Mouse (Mus musculus) Patski (cell line): ENCODE results near the gene Tmem174. TPM values are rescaled to one million over a fixed set of nuclear protein-coding genes. Genes with fewer than 3 reads are reported as not detected.

Experiments
- ATAC-seq: fragments of 100-300 bp; one replicate; pipeline ENCODE4 v1.8.0; 2021
- CTCF ChIA-PET: fragments of 350-600 bp; sonication (Branson Sonifier 250); formaldehyde crosslinking; loops from one replicate; lab custom pipeline; 2022; ENCODE audit warnings: inconsistent platforms; lab: Charles Lee
- POLR2A ChIA-PET: fragments of 350-600 bp; sonication (Branson Sonifier 250); formaldehyde crosslinking; loops from one replicate; lab custom pipeline; 2022; ENCODE audit warnings: antibody characterized with exemption, inconsistent platforms; lab: Charles Lee
- DNase-seq: peaks from one replicate; pipeline ENCODE4 v3.0.0-alpha.2; 2011; ENCODE audit warnings: low read depth, low spot score
- H3K27me3 ChIP-seq: fragments of 371-371 bp; one replicate; pipeline ENCODE4 v1.5.1; 2021
- CTCF ChIP-seq: fragments of 100-300 bp; IDR thresholded peaks from one replicate; pipeline ENCODE4 v1.5.1; 2021
- in situ Hi-C: fragments of 300-500 bp; cut with MboI; formaldehyde crosslinking; loops from 3 replicates; pipeline ENCODE4 v1.11.1; 2018; ENCODE audit warnings: low pct_unique_long_range_greater_than_20kb, mixed read lengths
- polyA plus RNA-seq: library from polyadenylated mRNA; unstranded; gene quantifications from one replicate; pipeline ENCODE4 v1.2.3, GENCODE M21; 2021

Tmem174 gene
- polyA plus RNA-seq, 1 experiment from 2014 or later, result not detected

DNA sequence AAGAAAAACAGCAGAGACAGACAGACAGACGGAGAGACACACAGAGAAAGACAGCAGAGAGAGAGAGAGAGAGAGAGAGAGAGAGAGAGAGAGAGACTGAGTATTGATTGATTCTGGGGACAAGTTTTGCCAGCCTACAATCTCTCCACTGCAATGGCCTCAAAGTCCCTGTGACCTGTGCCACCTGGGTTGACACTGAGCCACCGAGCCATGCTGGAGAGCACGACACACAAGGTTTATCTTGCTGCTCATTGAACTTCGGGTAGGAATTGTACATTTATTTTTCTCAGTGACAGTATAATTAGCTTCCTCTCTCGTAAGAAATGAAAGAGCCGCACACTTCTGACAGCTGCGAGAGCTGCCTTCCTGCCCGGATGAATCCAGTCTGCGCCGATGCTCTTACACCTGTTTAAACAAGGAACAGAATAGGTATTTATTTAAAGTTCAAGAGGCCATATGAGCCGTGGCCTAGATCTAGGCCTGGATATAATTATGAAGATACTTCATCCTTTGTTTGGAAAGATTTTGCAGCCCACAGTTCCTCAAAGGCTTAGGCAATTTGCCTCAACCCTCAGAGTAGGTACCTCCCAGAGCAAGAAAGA lies 43.2 kb downstream of the Tmem174 start:
- TF ChIP-seq CTCF, result no peak
- no peak for DNase-seq
- ChIA-PET POLR2A (no interaction called here), CTCF (no interaction called here)
- no peak for ATAC-seq
- in situ Hi-C loops, result no loop called here
- H3K27me3 ChIP-seq, result no peaks in the 10 kb centered on the region

- ATAC-seq, result no peak
- TF ChIP-seq CTCF, result no peak
- ChIA-PET CTCF (no interaction called here), POLR2A (interaction anchor here (1.2 kb wide), 1 partner anchor 35 kb away, joined by 3 read pairs; no protein-coding TSS in a partner anchor)
- in situ Hi-C loops, result no loop called here
- no peak for DNase-seq
- H3K27me3 ChIP-seq, result no peaks in the 10 kb centered on the region
Observed at GRCm38 (mm10) chr13:98591406-98591805, 45.8 kb downstream of the Tmem174 start.

- POLR2A ChIA-PET, result interaction anchor here (1.2 kb wide), 1 partner anchor 35 kb away, joined by 3 read pairs; no protein-coding TSS in a partner anchor
- in situ Hi-C loops, result no loop called here
Observed at GRCm38 (mm10) chr13:98590693-98591389, 46.4 kb downstream of the Tmem174 start.

GRCm38 (mm10) chr13:98589572-98589971 lies 47.6 kb downstream of the Tmem174 start:
- no peak for DNase-seq
- in situ Hi-C loops, result no loop called here
- ChIA-PET CTCF (no interaction called here), POLR2A (interaction anchor here (1.0 kb wide), 1 partner anchor 8 kb away, joined by 3 read pairs; no protein-coding TSS in a partner anchor)
- H3K27me3 ChIP-seq, result no peaks in the 10 kb centered on the region
- no peak for TF ChIP-seq CTCF
- ATAC-seq, result no peak

More at GRCm38 (mm10) chr13:98590693-98591389, 46.4 kb downstream of the Tmem174 start:
- TF ChIP-seq CTCF, result no peak
- H3K27me3 ChIP-seq, result no peaks in the 10 kb centered on the region
- no peak for ATAC-seq
- no peak for DNase-seq
- CTCF ChIA-PET, result no interaction called here

- POLR2A ChIA-PET, result interaction anchor here (1.0 kb wide), 1 partner anchor 9 kb away, joined by 3 read pairs; no protein-coding TSS in a partner anchor
- ATAC-seq, result no peak
- peak; percentile 42 for TF ChIP-seq CTCF
- in situ Hi-C loops, result no loop called here
- CTCF ChIA-PET, result no interaction called here
- no peak for DNase-seq
- no peaks in the 10 kb centered on the region for H3K27me3 ChIP-seq
Observed at GRCm38 (mm10) chr13:98588951-98589501, 48.2 kb downstream of the Tmem174 start.

DNA sequence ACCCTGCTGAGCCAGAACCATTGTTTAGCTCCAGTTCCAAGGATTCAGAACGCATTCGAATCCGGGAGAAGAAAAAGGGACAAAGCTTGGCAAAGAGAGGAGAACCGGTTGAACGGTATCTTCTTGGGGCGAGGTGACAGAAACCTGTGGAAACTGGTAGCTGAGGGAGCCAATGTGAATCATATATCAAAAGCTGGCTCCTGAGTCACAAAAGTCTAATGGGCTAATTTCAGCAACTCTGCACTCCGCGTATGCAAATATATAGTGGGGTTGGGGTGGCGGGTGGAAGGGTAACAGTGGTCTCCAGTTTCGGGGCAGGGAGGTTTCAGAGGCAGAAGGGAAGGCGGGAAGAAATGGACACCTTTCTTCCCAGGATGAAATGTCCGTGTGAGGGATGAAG lies 48.7 kb downstream of the Tmem174 start:
- no peaks in the 10 kb centered on the region for H3K27me3 ChIP-seq
- in situ Hi-C loops, result no loop called here
- DNase-seq (no peak), ATAC-seq (no peak)
- no peak for TF ChIP-seq CTCF
- POLR2A ChIA-PET, result interaction anchor here (1.0 kb wide), 1 partner anchor 9 kb away, joined by 3 read pairs; no protein-coding TSS in a partner anchor
- CTCF ChIA-PET, result no interaction called here

- DNase-seq (no peak), ATAC-seq (no peak)
- POLR2A ChIA-PET, result interaction anchor here (1.2 kb wide), 1 partner anchor 51 kb away, joined by 4 read pairs; no protein-coding TSS in a partner anchor
- in situ Hi-C loops, result no loop called here
- CTCF ChIA-PET, result no interaction called here
- no peaks in the 10 kb centered on the region for H3K27me3 ChIP-seq
- TF ChIP-seq CTCF, result no peak
Observed at GRCm38 (mm10) chr13:98587639-98588038, 49.6 kb downstream of the Tmem174 start.

- no peak for ATAC-seq
- in situ Hi-C loops, result no loop called here
- DNase-seq, result no peak
- no peak for TF ChIP-seq CTCF
- ChIA-PET CTCF (interaction anchor here (1.0 to 2.0 kb wide), 3 partner anchors 9 to 16 kb away, joined by 3 to 5 read pairs (median 3); no protein-coding TSS in a partner anchor), POLR2A (interaction anchor here (0.8 to 1.2 kb wide), 2 partner anchors 10 to 50 kb away, joined by 3 to 4 read pairs; no protein-coding TSS in a partner anchor)
- no peaks in the 10 kb centered on the region for H3K27me3 ChIP-seq
Observed at GRCm38 (mm10) chr13:98586817-98587575, 50.2 kb downstream of the Tmem174 start.

Other genes starting within 250 kb of the Tmem174 start
- 61.3 TPM for gene Gm10320, start 145.4 kb downstream of the Tmem174 start, polyA plus RNA-seq
- 116 TPM for gene Tmem171, start 57.4 kb upstream of the Tmem174 start, polyA plus RNA-seq
- 37.0 TPM for gene Fcho2, start 178.0 kb upstream of the Tmem174 start, polyA plus RNA-seq